ENCODE assay signal across 8 mouse cellular contexts in genomic region chr2:69821711-69822110, GRCm38 (mm10). TPM values are rescaled to one million over a fixed set of nuclear protein-coding genes. Genes with fewer than 3 reads are reported as not detected.
A peak's percentile ranks its signal among the peaks of the same experiment; 100 is the strongest.
DNase-seq lines count a peak whose midpoint lies in the region; ATAC-seq and TF ChIP-seq lines count a peak whose summit lies in the region.

Gene Klhl23, plus strand, starts transcription at chr2:69821944.

- DNase-seq in ovary, adult 18-20 months (ENCODE audit: low spot score) = peak; percentile 15
- DNase-seq in ovary, postnatal 10 days (ENCODE audit: low spot score) = no peak
- DNase-seq in embryo, embryonic 10 days (ENCODE audit: low spot score) = peak; percentile 16
- peak; percentile 26 for DNase-seq in heart, adult 8-10 months (ENCODE audit: low spot score)
- DNase-seq in layer of hippocampus, postnatal 36 days = no peak
- peak; percentile 22 for DNase-seq in stomach, postnatal 0 days (ENCODE audit: low spot score)
- no peak for DNase-seq in Muller cell, postnatal 12 days (ENCODE audit: inconsistent ontology term)

- no peaks in the 10 kb centered on the region; the same call in 1 of the 2 replicates for H3K4me1 ChIP-seq in stomach, postnatal 0 days (replicated peaks; ENCODE audit: control insufficient read depth, insufficient read depth)

- no peaks in the 10 kb centered on the region for H3K27me3 ChIP-seq in stomach, postnatal 0 days (ENCODE audit: control insufficient read depth, insufficient read depth, low read length)

- H3K36me3 ChIP-seq in stomach, postnatal 0 days (ENCODE audit: control insufficient read depth, insufficient read depth, low read length) = no peaks in the 10 kb centered on the region

- H3K9ac ChIP-seq in stomach, postnatal 0 days (ENCODE audit: low read length) = peak within 1 kb of the TSS; percentile 90

- H3K4me3 ChIP-seq in stomach, postnatal 0 days (ENCODE audit: low read depth, low read length) = peak within 1 kb of the TSS; percentile 82

- no peaks in the 10 kb centered on the region for H3K9me3 ChIP-seq in stomach, postnatal 0 days (ENCODE audit: control insufficient read depth, low read length)

- 5% methylated on average over 8 of the region's 8 CpGs for WGBS in stomach, postnatal 0 days

- no peak for TF ChIP-seq EP300 in stomach, postnatal 0 days (optimal IDR thresholded peaks at IDR 0.05)

- peak within 1 kb of the TSS; percentile 90 for H3K4me2 ChIP-seq in stomach, postnatal 0 days (replicated peaks; ENCODE audit: low read depth)

- TF ChIP-seq CTCF in stomach, postnatal 0 days (IDR thresholded peaks at IDR 0.05; ENCODE audit: low read depth) = no peak

- peak within 1 kb of the TSS; percentile 95 for H3K27ac ChIP-seq in stomach, postnatal 0 days (replicated peaks)

- ATAC-seq in megakaryocyte, adult 5-6 weeks (ENCODE audit: poor library complexity, severe bottlenecking) = peak; percentile 78
- peak; percentile 16; the same call in 1 of the 2 replicates for ATAC-seq in stomach, postnatal 0 days (ENCODE audit: low FRiP score, low TSS enrichment)

RNA-seq across cellular contexts. Expression of gene Klhl23, which starts in this region (rescaled TPM):
- 10 to 100 TPM; 27.3 to 34.6 (median 33.3) TPM for total RNA-seq in heart, adult 8-10 months (2022)
- total RNA-seq in layer of hippocampus, postnatal 36 days (2021) = 10 to 100 TPM; 39.3 to 39.9 TPM
- 3.5 and 3.7 TPM in 2 replicates for total RNA-seq in megakaryocyte, adult 5-6 weeks (2015)
- 8.7 and 10.9 TPM in 2 replicates for total RNA-seq in megakaryocyte, adult 5-6 weeks (2017)
- polyA plus RNA-seq in stomach, postnatal 0 days (2015; fragmentation: Nextera tagmentation; extraction: Ambion mirVana) = 21.4 and 25.1 TPM in 2 replicates

Comparison
In these comparisons a context has a peak if more than half of its experiments do, and no peak if none do; other contexts are left out.
1. DNase-seq: peak in ovary, adult 18-20 months (single experiment), embryo, embryonic 10 days (single experiment), heart, adult 8-10 months (single experiment) and stomach, postnatal 0 days (single experiment); none in ovary, postnatal 10 days (single experiment), layer of hippocampus, postnatal 36 days (0 of 2) and Muller cell, postnatal 12 days (single experiment).